ENCODE assay signal across 8 mouse cellular contexts in genomic region chr8:13649154-13649515, GRCm38 (mm10). TPM values are rescaled to one million over a fixed set of nuclear protein-coding genes. Genes with fewer than 3 reads are reported as not detected.
DNase-seq lines count a peak whose midpoint lies in the region; ATAC-seq lines count a peak whose summit lies in the region.
"Had no signal": no experiment of that assay in that cellular context is flagged by ENCODE, and none has a peak within 500 bp of the region (broad histone marks: within the 10 kb centered on the region; RNA-seq: fewer than 3 reads in every experiment).

No protein-coding gene starts in this region.

- no peaks in the 10 kb centered on the region for H3K27me3 ChIP-seq in forebrain, embryonic 14.5 days (replicated peaks; ENCODE audit: control insufficient read depth, insufficient read depth, low read length)
- H3K27me3 ChIP-seq in stomach, embryonic 16.5 days (ENCODE audit: control insufficient read depth, insufficient read depth, low read length) = no peaks in the 10 kb centered on the region

- H3K27ac ChIP-seq in forebrain, embryonic 14.5 days (ENCODE audit: low read depth, low read length) = peak overlapping the region; percentile 89
- H3K27ac ChIP-seq in stomach, embryonic 16.5 days (ENCODE audit: low read length) = peak overlapping the region; percentile 35; the same call in 1 of the 2 replicates

- peaks cover 23% of the 10 kb centered on the region for H3K4me1 ChIP-seq in forebrain, embryonic 14.5 days (ENCODE audit: control insufficient read depth, insufficient read depth, low read length)
- H3K4me1 ChIP-seq in stomach, embryonic 16.5 days (ENCODE audit: control insufficient read depth, insufficient read depth, low read length) = peaks cover 46% of the 10 kb centered on the region

- ATAC-seq in forebrain, embryonic 14.5 days = no peak
- ATAC-seq in megakaryocyte, adult 5-6 weeks (ENCODE audit: poor library complexity, severe bottlenecking) = peak; percentile 76
- no peak for ATAC-seq in stomach, embryonic 16.5 days (ENCODE audit: insufficient read depth, low FRiP score)

- H3K36me3 ChIP-seq in forebrain, embryonic 14.5 days (ENCODE audit: control insufficient read depth, insufficient read depth, low read length) = no peaks in the 10 kb centered on the region
- no peaks in the 10 kb centered on the region for H3K36me3 ChIP-seq in stomach, embryonic 16.5 days (ENCODE audit: control insufficient read depth, insufficient read depth, low read length)

- no peak overlapping the region for H3K4me2 ChIP-seq in forebrain, embryonic 14.5 days (ENCODE audit: low read length)
- no peak overlapping the region for H3K4me2 ChIP-seq in stomach, embryonic 16.5 days (ENCODE audit: low read depth, low read length)

- 30% methylated on average over 3 of the region's 3 CpGs for WGBS in forebrain, embryonic 14.5 days
- 34% methylated on average over 3 of the region's 3 CpGs for WGBS in stomach, embryonic 16.5 days

- H3K9ac ChIP-seq in forebrain, embryonic 14.5 days (ENCODE audit: low read length) = no peak overlapping the region
- H3K9ac ChIP-seq in stomach, embryonic 16.5 days (ENCODE audit: low read length) = no peak overlapping the region

- H3K4me3 ChIP-seq in forebrain, embryonic 14.5 days (ENCODE audit: low read depth, low read length) = no peak overlapping the region
- H3K4me3 ChIP-seq in stomach, embryonic 16.5 days (replicated peaks; ENCODE audit: low read length) = no peak overlapping the region

- no peaks in the 10 kb centered on the region for H3K9me3 ChIP-seq in forebrain, embryonic 14.5 days (replicated peaks; ENCODE audit: control insufficient read depth, low read length)
- H3K9me3 ChIP-seq in stomach, embryonic 16.5 days (replicated peaks; ENCODE audit: control insufficient read depth, low read length) = no peaks in the 10 kb centered on the region

- DNase-seq in retina, postnatal 1 day = peak; percentile 46
- DNase-seq in retina, embryonic 14.5 days (ENCODE audit: low spot score) = no peak
- DNase-seq in forebrain, embryonic 14.5 days (ENCODE audit: low spot score) = no peak
- DNase-seq in urinary bladder, postnatal 10 days (ENCODE audit: low spot score) = no peak
- DNase-seq in gastrocnemius, postnatal 25 days = no peak

RNA-seq across cellular contexts. Expression of gene Rasa3, which starts 28.3 kb away (rescaled TPM):
- polyA plus RNA-seq in forebrain, embryonic 14.5 days (2014; fragmentation: Nextera tagmentation; extraction: Ambion mirVana) = 17.3 and 22.3 TPM in 2 replicates
- total RNA-seq in megakaryocyte, adult 5-6 weeks (2015) = 72.8 and 75.0 TPM in 2 replicates
- 159 and 164 TPM in 2 replicates for total RNA-seq in megakaryocyte, adult 5-6 weeks (2017)
- polyA plus RNA-seq in stomach, embryonic 16.5 days (2015; fragmentation: Nextera tagmentation; extraction: Ambion mirVana) = 30.9 and 35.5 TPM in 2 replicates
- 1 to 10 TPM; 8.4 to 9.4 TPM for total RNA-seq in gastrocnemius, postnatal 25 days (2021)

RNA-seq across cellular contexts. Expression of gene Cfap97d2, which starts 56.6 kb away (rescaled TPM):
- 1.1 TPM in 2 replicates for polyA plus RNA-seq in forebrain, embryonic 14.5 days (2014; fragmentation: Nextera tagmentation; extraction: Ambion mirVana)
- total RNA-seq in megakaryocyte, adult 5-6 weeks (2015) = not detected in 2 replicates
- not detected in 2 replicates for total RNA-seq in megakaryocyte, adult 5-6 weeks (2017)
- 0.05 and 0.42 TPM in 2 replicates for polyA plus RNA-seq in stomach, embryonic 16.5 days (2015; fragmentation: Nextera tagmentation; extraction: Ambion mirVana)
- total RNA-seq in gastrocnemius, postnatal 25 days (2021) = not detected
- polyA plus RNA-seq: intestine, embryonic 14.5 days had no signal

Comparison
In these comparisons a context has a peak if more than half of its experiments do, and no peak if none do; other contexts are left out.
1. RNA of gene Rasa3, which starts 28.3 kb away (total RNA-seq): 72.8 to 164 TPM in megakaryocyte, adult 5-6 weeks; 8.4 to 9.4 TPM in gastrocnemius, postnatal 25 days; every median in the first group is over 4 times any median in the second.